Mouse (Mus musculus) retina, adult 2 months (tissue): ENCODE results near the gene Banf1.
"Not testable (repeated sequence)": the region's sequence is repeated elsewhere in the genome, so short reads cannot be mapped to it uniquely, and the experiment has no call there.

Source experiments
- DNase-seq: peaks from one replicate; pipeline ENCODE4 v3.0.0-alpha.2; 2012; ENCODE audit warnings: low read depth, low spot score

Gene Banf1

DNA sequence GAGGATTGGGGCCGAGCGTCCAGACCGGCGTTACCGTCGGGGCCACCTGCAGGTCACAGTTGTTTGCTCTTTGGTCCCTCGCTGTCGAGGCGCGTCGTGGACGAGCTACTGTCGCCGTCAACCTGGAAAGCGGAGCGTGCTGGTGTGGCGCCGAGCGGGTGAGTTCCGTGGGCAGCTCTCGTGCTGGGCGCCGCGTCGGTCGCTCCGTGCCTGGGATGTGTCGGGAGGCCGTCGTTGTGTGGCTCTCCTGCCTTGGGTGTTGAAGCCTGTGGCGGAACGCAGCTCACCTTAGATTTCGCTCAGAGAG is at the start of gene Banf1:
Banf1 (minus strand) TSS at position 116 of the 307 bp plus-strand sequence.
- no peak for DNase-seq

DNA sequence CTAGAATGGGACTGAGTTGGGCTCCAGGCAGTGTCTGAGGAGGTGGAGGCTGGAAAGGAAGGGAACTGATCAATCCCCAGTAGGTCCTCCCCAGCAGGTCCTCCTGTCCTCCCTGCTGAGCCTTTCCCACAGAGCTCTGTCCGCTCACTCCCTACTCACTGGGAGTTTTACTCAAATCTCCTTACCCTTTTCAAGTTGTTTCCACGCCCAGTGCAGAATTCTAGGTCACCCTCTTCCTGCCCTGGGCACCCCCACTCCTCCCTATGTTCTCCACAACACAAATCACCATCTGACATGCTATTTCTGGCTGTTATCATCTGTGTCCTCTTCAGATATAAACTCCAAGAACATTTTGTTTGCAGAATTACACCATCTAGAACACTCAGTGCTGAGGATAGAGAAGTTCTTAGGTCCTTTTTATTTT is 47.6 kb upstream of the Banf1 start:
- DNase-seq = no peak

DNA sequence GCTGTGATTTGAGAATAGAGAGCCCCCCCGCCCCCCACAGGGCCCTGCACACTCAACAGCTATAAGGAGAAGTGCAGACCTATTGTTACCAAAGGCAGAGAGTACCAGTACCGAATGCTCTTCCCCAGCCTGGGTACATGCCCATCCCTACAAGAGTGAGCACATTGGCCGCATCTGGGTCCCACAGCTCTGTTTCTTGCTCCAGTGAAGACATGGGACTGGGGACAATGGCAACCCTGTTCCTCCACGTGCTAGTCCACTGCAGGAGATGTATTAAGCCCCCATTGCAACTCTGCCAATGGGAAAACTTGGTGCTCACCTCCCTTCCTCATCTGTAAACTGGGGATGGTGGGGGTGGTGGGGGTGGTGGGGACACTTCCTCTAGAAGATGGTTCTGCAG is 46.9 kb upstream of the Banf1 start:
- DNase-seq = no peak

DNA sequence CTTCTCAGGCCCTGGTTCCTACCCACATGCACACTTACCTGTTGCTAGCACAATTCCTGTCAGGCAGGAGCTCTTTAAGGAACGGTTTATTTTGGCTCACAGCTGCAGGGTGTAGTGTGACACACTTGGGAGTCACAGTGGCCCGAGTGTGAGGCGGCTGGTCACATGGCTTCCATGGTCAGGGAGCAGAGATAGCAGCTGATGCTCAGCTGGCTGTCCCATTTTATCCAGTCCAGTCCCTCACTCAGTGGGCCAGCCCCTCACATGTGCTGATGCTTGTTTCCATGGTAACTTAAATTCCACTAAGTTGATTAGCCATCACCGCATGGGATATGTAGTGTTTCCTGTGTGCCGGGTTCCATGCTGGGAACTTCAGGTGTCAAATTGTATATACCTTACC is 45.0 kb upstream of the Banf1 start:
- DNase-seq = no peak

DNA sequence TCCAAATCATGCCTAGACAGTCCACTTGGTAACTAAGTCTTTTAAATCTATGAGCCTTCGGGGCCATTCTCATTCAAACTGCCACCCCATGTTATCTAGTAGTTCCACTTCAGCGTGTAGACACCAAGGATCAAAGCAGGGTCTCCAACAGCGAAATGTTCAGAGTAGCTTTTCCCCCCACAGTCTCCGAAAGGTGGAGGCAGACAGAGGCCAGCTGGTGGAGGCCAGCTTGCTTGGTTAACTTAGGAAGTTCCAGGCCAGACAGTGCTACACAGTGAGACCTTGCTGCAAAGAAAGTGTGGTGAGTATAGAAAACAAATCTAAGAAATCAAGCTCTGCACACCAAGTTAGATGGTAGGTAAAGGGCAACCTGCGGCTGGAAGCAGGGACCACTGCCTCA is 43.7 kb upstream of the Banf1 start:
- DNase-seq = no peak

DNA sequence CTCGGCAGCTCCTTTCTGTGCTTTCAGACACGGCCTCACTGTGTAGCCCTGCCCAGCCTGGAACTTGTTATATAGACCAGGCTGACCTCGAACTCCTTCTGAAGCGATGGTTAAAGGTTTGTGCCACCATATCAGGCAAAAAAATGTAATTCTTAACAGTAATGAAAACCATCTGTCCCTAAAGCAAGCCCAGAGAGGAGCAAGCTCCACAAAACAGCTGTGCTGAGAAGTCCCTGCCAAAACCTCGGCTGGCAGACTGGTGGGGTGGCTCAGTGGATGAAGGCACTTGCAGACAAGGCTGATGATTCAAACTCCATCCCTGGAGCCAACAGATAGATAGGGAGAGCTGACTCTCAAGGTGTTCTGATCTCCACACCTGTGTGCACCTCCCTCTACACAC is 42.1 kb upstream of the Banf1 start:
- DNase-seq = no peak

DNA sequence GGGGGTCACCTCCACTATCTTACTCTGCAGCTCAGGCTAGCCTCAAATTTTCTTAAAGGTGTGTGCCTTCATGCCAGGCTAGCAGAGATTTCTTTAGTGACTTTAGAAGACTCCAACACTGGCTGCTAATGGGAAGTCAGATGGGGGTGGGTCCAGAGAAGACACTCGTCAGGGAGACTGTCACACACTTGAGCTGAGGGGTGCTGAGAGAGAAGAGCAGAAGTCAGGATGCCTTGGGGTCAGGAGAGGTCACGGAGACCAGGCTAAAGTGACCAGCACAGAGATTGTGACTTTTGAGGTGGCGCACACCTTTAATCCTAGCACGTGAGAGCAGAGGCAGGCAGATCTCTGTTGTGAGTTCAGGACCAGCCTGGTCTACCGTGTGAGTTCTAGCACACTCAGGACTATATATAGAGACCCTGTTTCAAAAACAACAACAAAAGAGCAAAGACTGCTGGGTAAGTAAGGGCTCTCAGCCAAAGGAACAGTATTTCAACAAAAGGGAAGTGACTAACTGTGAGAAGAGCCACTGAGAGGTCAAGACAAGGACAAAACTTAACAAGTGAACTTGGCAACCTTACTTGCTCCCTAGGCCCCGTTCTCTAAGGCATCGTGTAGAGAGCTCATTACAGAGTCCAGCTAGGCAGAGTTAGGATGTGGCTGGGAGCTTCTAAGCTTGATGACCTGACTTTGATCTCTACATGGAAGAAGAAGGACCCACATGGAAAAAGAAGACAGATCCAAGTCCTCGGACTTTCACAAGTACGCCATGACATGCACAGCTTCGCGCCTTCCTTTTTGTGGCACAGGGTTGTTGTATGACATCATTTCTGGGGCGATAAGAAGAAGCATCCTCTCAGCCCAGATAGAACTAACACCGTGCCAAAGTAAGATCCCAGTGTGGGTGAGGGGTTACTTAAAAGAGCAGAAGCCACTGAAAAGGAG is 41.4 kb upstream of the Banf1 start:
- no peak for DNase-seq

DNA sequence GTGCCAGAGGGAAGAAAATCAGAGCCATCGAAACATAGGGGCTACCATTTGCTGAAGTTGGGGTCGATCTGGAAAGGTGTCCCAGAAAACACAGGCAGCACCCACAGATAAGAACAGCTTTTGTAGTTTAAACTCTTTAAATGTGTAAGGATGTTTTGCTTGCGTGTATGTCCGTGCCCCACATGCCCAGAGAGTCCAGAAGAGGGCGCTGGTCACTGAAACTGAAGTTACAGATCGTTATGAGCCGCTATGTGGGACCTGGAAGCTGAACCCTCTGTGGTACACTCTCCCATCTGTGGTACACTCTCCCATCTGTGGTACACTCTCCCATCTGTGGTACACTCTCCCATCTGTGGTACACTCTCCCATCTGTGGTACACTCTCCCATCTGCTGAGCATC is 40.2 kb upstream of the Banf1 start:
- DNase-seq = peak; percentile 71

DNA sequence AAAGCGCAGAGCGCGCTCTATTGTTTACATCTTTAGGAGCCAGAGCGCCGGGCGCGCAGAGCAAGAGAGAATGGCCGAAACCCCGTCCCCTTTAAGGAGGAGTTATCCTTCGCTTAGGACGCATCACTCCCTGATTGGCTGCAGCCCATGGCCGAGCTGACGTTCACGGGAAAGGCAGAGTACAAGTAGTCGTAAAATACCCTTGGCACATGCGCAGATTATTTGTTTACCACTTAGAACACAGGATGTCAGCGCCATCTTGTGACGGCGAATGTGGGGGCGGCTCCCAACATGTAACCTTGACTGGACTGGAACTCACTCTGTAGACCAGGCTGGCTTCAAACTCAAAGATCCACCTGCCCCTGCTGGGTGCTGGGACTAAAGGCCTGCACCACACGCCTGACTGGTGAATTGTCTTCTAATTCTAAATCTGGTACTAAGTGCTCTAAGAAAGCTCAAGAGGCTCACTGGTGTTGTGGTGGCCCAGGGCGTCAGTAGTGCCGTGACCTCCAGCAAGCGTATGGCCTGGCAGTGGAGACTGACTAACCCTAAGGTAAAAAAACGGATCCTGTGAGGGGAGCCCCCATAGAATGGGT is 39.7 kb upstream of the Banf1 start:
- peak; percentile 42 for DNase-seq

DNA sequence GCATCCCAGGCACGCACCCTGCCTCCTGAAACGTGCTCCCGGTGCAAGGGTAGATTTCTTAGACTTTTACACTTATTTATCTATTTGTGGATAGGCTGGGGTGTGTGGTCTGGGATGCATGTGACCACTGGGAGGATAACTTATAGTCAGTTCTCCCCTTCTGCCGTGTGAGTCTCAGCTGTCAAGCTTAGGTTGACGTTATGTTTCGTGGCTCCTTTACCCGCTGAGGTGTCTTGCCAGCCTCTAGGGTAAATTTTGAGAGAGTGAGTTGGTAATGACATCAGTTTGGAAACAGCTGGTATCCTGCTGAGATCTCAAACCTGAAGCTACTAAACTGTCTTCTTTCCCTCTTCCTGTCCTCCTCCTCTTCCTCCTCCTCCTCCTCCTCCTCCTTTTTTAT is 39.0 kb upstream of the Banf1 start:
- DNase-seq = no peak

DNA sequence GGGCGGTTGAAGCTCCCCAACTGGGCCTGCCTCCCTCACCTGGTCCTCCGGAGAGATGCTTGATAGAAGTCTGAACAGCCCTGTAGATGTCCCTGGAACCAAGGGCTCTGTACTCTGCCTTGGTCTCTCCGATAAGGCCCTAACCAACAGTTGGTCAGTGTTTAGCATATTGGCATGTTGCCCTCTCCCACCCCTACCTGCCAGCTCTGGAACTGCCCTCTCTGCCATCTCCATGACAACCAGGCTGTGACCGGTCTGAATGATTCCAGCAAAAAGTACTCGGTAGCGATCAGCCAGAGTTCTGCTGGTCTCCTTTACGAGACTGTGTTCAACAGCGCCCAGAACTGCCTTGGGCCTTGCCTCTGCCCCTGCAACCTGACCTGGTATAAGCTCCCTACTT is 35.3 kb upstream of the Banf1 start, which contains the start of gene Tsga10ip:
Tsga10ip (minus strand) TSS at position 234 of the 400 bp plus-strand sequence.
- DNase-seq = no peak

DNA sequence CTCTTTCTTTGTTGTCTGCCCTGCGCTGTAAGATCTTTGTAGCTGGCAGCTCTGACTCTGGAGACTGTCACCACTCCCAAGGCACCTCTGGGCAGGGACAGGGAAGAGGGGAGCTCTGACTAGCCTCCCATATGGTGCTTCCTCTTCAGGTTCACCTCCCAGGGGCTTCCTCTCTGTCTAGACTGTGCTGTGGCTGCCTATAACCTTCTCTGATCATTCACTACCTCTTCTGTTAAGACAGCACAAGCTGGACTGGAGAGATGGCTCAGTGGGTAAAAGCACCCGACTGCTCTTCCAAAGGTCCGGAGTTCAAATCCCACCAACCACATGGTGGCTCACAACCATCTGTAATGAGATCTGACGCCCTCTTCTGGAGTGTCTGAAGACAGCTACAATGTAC is 34.1 kb upstream of the Banf1 start:
- DNase-seq = not testable (repeated sequence)

DNA sequence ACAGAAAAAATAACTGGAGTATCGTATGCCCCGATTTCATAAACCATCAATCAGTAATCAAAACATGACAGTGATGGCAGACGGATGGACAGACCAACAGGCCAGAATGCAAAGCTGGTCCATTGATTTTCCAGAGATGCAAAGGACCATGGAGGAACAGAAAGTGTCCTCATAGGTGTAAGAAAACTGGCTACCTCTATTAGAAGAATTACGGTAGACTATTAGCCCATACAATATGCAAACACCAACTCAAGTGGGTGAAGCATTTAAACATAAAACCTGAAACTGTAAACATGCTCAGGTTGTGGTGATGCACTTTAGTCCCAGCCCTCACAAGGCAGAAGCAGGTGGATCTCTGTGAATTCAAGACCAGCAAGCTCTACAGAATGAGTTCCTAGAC is 28.4 kb upstream of the Banf1 start:
- DNase-seq = no peak

DNA sequence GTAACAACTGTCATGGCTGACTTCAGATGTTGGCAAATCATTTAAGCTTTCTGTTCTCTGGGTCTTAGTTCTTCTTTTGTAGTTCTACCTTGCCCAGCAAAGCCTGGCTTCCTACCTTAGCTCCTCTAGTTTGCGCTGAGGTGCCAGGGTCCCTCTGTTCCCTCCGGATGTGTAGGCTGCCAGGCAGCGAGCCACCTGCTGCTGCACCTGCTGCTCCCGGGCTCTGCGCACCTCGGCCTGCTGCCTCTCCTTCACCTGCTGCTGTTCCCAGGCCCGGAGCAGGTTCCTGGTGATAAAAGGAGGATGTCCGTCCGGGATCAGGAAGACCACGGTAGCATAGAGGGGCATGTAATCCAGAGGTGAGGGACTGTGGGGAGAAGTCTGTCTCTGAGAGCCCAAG is 27.2 kb upstream of the Banf1 start:
- DNase-seq = no peak

DNA sequence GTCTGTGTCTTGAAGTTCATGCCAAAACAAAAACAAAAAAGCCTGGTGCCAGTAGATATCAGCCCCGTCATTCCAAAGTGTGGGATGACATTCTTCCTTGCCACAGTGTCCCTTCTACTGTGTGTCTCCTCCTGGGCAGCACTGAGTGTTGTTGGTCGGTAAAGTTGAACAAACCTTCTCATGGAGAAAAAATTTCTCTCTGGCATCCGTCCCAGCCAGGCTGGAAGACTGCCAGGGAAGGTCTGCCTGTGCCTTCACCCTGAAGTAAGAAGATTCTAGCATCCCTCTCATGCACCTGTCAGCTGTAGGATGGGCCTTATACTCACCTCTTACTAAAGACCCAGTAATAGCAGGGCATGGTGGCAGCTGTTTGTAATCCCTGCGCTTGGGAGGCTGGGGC is 25.9 kb upstream of the Banf1 start:
- DNase-seq = no peak

DNA sequence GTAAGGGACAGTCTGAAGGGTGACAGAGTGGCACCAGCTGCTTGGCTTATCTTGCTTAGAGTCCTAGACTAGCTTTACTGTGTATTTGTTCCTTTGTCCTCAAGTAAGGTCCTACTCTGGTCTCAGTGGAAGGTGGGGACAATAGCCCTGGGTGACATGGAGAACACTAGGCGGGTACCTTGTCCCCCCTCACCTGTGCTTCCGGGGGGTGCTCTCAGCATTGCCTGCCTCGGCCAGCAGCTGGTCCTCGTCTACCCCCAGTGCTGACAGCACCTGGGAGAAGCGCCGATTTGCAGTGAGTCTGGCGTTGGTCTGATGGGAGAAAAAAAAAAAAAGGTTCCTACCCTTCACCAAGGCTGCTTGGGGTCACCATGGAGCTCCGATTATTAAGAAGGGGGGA is 23.4 kb upstream of the Banf1 start:
- no peak for DNase-seq

DNA sequence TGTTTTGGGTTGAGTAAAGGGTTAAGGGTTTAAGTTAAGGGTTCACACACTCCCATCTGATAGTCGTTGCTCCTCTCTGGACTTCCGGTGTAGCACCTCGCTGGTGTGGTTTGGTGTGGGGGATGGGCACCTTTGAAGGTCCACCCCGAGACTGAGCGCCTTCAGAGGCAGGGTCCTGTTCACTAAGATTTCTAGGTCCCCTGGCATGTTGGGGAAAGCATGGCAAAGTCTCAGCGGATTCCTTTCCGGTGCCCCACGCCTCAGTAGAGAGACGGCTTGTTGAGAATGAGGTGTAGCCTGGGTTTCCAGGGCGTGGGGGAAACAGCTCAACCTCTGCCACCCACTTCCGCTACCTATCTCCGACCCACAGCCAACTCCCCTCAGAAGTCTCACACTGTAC is 22.7 kb upstream of the Banf1 start:
- DNase-seq = no peak

DNA sequence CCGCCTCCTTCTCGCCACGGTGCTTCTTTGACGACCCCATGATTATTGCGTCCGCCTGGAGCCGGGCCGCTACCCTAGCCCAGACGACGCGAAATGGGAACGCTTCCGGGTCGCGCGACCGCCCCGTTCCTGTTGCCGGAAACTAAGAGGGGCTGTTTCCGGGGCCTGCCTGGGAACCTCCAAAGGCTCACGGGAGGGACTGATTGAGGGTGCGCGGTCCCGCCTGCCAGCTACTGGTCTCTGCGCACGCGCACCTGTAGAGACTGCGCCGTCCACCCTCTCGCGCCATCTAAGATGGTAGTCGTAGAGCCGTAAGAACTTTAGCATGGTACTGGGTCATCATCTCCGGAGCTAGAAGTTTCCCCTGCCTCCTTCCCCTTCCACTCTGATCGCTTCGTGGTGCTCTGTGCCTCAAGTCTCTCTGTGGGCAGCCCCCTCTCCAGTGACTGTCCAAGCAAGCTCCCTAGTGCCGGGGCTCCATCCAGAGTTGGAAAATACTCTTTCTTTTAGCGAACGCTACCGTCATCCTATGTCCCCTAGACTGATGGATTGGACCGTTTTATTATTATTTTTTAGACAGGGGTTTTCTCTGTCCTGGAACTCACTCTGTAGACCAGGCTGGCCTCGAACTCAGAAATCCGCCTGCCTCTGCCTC is 21.7 kb upstream of the Banf1 start, which contains the start of gene Sart1:
Sart1 (minus strand) TSS at position 116 of the 655 bp plus-strand sequence.
- peak; percentile 93 for DNase-seq

DNA sequence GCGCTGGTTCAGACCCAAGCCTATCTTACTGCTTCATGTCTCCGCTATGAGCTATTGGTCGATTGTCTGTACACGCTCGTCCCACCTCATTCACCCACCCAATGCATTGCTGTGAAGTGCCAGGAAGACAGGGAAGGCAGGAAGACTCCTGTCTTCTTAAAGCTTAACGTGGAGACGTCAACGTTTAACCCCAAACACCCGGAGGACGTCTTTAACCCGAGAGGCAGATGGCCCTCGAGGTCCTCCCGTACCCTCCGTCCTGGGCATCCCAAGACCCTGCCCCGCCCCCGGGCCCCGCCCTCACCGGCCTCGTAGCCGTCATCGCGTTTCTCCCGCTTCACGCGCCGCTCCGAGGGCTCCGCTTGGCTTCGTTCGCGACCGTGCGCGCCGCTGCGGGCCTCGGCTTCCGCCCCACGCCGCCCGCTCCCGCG is 21.1 kb upstream of the Banf1 start:
- DNase-seq = no peak

DNA sequence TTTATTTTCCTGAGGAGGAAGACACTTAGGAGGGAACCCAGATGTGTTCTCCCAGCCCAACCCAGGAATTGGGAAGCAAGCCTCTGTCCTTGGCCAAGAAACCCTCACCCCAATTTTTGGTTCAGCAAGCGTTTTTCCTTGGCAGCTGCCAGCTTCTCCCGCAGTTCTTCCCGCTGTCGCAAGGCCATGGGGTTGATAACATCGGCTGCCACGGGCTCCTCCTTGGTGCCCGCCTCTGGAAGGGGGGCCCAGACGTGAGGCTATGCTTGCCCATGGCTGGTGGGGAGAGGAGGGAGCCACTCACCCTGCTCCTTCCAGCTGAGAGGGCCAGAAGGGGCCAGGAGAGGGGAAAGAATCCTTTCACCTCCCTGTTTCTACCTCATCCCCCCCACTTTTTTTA is 17.7 kb upstream of the Banf1 start:
- no peak for DNase-seq

DNA sequence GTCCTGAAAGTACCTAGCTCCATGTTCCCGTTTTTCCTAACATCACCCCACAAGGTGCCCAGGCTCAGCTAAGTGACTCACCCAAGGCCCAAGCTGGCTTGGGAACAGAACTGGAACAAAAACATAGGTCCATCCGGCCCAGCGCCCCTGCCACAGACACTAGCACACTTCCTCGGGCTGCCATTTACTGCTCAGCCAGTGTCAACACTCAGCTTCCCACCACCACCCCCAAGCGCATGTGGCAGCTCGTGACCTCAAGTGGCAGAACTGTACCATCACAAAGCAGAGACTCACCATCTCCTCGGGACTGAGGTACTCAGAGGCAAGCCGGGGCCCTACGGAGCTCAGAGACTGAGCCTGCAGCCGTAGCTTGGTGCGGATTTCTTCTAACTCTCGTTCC is 16.4 kb upstream of the Banf1 start:
- DNase-seq = no peak

DNA sequence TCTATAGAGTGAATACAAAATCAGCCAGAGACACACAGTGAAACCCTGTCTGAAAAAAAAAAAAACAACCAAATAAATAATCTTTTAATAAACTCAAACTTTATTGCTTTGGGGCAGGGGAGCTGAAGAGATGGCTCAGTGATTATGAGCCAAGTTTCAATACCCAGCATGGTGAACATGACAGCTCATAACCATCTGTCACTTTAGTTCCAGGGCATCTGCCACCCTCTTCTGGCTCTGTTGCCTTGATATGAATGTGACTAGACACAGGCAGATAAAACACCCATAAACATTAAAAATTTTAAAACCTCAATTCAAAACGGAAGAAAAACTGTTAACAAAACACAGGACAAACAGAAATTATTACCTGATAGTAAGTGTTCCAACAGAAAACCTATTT is 10.5 kb upstream of the Banf1 start:
- no peak for DNase-seq

DNA sequence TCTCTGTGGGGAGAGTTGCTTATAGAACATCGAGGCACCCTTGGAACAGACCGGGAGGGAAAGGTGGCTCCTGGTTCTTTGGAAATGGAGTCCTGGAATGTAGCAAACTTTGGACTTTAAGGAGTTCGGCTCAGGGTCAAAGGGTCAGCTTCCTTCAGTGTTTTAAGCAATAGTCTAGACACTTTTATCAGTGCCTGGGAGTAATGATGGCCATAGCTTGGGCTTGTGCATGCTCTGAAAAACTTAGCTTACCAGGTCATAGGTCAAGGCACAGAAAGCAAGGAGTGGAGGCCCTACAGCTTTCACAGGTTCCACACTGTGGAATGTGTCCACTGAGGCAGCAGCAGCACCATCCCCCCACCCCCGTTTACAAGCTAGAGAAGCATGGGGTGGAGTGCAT is 7.8 kb upstream of the Banf1 start:
- DNase-seq = no peak
